Mouse (Mus musculus) heart, adult 18-20 months (tissue): ENCODE measurements around the gene Cdyl2. TPM values are rescaled to one million over a fixed set of nuclear protein-coding genes. Genes with fewer than 3 reads are reported as not detected.

Experiments
- DNase-seq, 2 experiments: peaks; one replicate each; pipeline ENCODE4 v3.0.0; 2021 to 2022; ENCODE audit warnings: mixed read lengths in 1 of 2
- long read RNA-seq, 2 experiments: library from polyadenylated mRNA; stranded (forward); transcript quantifications; one replicate each; pipeline ENCODE4 v2.0.0; 2021
- total RNA-seq, 2 experiments: library from RNA; stranded (reverse); gene quantifications; 2 replicates each; pipeline ENCODE4 v1.2.3; 2021

Gene Cdyl2
- total RNA-seq = 1 to 10 TPM; 3.9 to 4.9 TPM
- long read RNA-seq, experiment 1, transcript Cdyl2-201 (7 exons, 2,411 nt) = major isoform, 5 of 7 reads
- long read RNA-seq, experiment 1, partial matches to known transcripts = 1 of 7 reads
- long read RNA-seq, experiment 1, other reads (novel, unspliced or antisense) = 1 of 7 reads
- long read RNA-seq, experiment 2 = 0 reads

- DNase-seq = peak; percentile 85 to 86
Observed at GRCm38 (mm10) chr8:116732684-116733647, at the start of gene Cdyl2. TSS of gene Cdyl2 (minus strand) at chr8:116732991.

- no peak for DNase-seq
Observed at GRCm38 (mm10) chr8:116780594-116780993, 47.8 kb upstream of the Cdyl2 start.

- DNase-seq = no peak
Observed at GRCm38 (mm10) chr8:116774220-116774619, 41.4 kb upstream of the Cdyl2 start.

- DNase-seq = no peak
Observed at GRCm38 (mm10) chr8:116772727-116773126, 39.9 kb upstream of the Cdyl2 start.

GRCm38 (mm10) chr8:116771797-116772343 is 39.1 kb upstream of the Cdyl2 start:
- no peak for DNase-seq

GRCm38 (mm10) chr8:116770756-116771155 is 38.0 kb upstream of the Cdyl2 start:
- DNase-seq = no peak

- DNase-seq = no peak
Observed at GRCm38 (mm10) chr8:116756174-116756573, 23.4 kb upstream of the Cdyl2 start.

- DNase-seq = peak; percentile 21 to 76
Observed at GRCm38 (mm10) chr8:116755557-116755956, 22.8 kb upstream of the Cdyl2 start.

GRCm38 (mm10) chr8:116740726-116741125 is 7.9 kb upstream of the Cdyl2 start:
- DNase-seq = no peak

- DNase-seq = no peak
Observed at GRCm38 (mm10) chr8:116735306-116735705, 2.5 kb upstream of the Cdyl2 start.

- DNase-seq = no peak
Observed at GRCm38 (mm10) chr8:116734176-116734575, 1.4 kb upstream of the Cdyl2 start.

- DNase-seq = no peak
Observed at GRCm38 (mm10) chr8:116733648-116734014, 840 bp upstream of the Cdyl2 start.

GRCm38 (mm10) chr8:116731976-116732683 is 661 bp downstream of the Cdyl2 start:
- peak; percentile 8 to 56 for DNase-seq

GRCm38 (mm10) chr8:116721451-116721850 is 11.3 kb downstream of the Cdyl2 start:
- DNase-seq = no peak

- DNase-seq = no peak
Observed at GRCm38 (mm10) chr8:116707496-116707895, 25.3 kb downstream of the Cdyl2 start.

GRCm38 (mm10) chr8:116702501-116702900 is 30.3 kb downstream of the Cdyl2 start:
- DNase-seq = no peak

- no peak for DNase-seq
Observed at GRCm38 (mm10) chr8:116692931-116693330, 39.9 kb downstream of the Cdyl2 start.

GRCm38 (mm10) chr8:116689741-116690140 is 43.0 kb downstream of the Cdyl2 start:
- DNase-seq = no peak

GRCm38 (mm10) chr8:116676174-116676573 is 56.6 kb downstream of the Cdyl2 start:
- no peak for DNase-seq

- DNase-seq = no peak
Observed at GRCm38 (mm10) chr8:116673966-116674805, 58.6 kb downstream of the Cdyl2 start.

GRCm38 (mm10) chr8:116673493-116673892 is 59.3 kb downstream of the Cdyl2 start:
- DNase-seq = no peak

GRCm38 (mm10) chr8:116673052-116673451 is 59.7 kb downstream of the Cdyl2 start:
- DNase-seq = no peak
